Mouse (Mus musculus): ENCODE data around the gene Rpf2. TPM values are rescaled to one million over a fixed set of nuclear protein-coding genes. Genes with fewer than 3 reads are reported as not detected.

Rpf2 gene
- polyA plus RNA-seq, 2 experiments: 16.8 to 39.2 TPM

- Histone ChIP-seq H3K27ac (no peak overlapping the region), H3K9me3 (ENCODE audit: control insufficient read depth, low read length) (no peaks in the 10 kb centered on the region), H3K4me1 (replicated peaks; ENCODE audit: control insufficient read depth in 2 of 2, insufficient read depth in 2 of 2, low read length in 1 of 2) (peaks cover 4 to 20% of the 10 kb centered on the region in 2 experiments; a peak in 3 of 4 replicates), H3K9ac (replicated peaks) (no peak overlapping the region), H3K36me3 (replicated peaks; ENCODE audit: control insufficient read depth, insufficient read depth, low read depth) (no peaks in the 10 kb centered on the region), H3K27me3 (ENCODE audit: control insufficient read depth, insufficient read depth, low read length) (no peaks in the 10 kb centered on the region; the same call in 1 of the 2 replicates), H3K4me3 (ENCODE audit: insufficient read depth in 1 of 2, low read depth in 2 of 2, low read length in 2 of 2) (no peak overlapping the region), H3K4me2 (ENCODE audit: low read depth) (peak overlapping the region; percentile 65)
- ATAC-seq (ENCODE audit: insufficient read depth) (no peak), DNase-seq (ENCODE audit: low read depth in 3 of 3, low spot score in 3 of 3) (no peak)
- no peak for TF ChIP-seq EP300 (IDR thresholded peaks at IDR 0.05; ENCODE audit: low read depth)
- TF ChIP-seq CTCF (IDR thresholded peaks at IDR 0.05; ENCODE audit: low read depth): peak; percentile 50
- 46% methylated on average over 8 of the region's 8 CpGs for WGBS (ENCODE audit: insufficient replicate concordance)
These were observed 56.0 kb downstream of the Rpf2 start for GRCm38 (mm10) chr10:40190871-40191270.

GRCm38 (mm10) chr10:40189689-40190088 is 57.1 kb downstream of the Rpf2 start:
- Histone ChIP-seq H3K4me2 (ENCODE audit: low read depth) (no peak overlapping the region), H3K9ac (replicated peaks) (no peak overlapping the region), H3K27me3 (ENCODE audit: control insufficient read depth, insufficient read depth, low read length) (no peaks in the 10 kb centered on the region; the same call in 1 of the 2 replicates), H3K9me3 (ENCODE audit: control insufficient read depth, low read length) (no peaks in the 10 kb centered on the region), H3K4me1 (replicated peaks; ENCODE audit: control insufficient read depth in 2 of 2, insufficient read depth in 2 of 2, low read length in 1 of 2) (peaks cover 4 to 20% of the 10 kb centered on the region in 2 experiments; a peak in 3 of 4 replicates), H3K27ac (no peak overlapping the region), H3K36me3 (replicated peaks; ENCODE audit: control insufficient read depth, insufficient read depth, low read depth) (no peaks in the 10 kb centered on the region), H3K4me3 (ENCODE audit: insufficient read depth in 1 of 2, low read depth in 2 of 2, low read length in 2 of 2) (no peak overlapping the region)
- DNase-seq (ENCODE audit: low read depth in 3 of 3, low spot score in 3 of 3) (no peak), ATAC-seq (ENCODE audit: insufficient read depth) (no peak)
- WGBS (ENCODE audit: insufficient replicate concordance): 25% methylated on average over 2 of the region's 2 CpGs
- TF ChIP-seq EP300 (IDR thresholded peaks at IDR 0.05; ENCODE audit: low read depth) (no peak), CTCF (IDR thresholded peaks at IDR 0.05; ENCODE audit: low read depth) (no peak)

- Histone ChIP-seq H3K4me3 (ENCODE audit: insufficient read depth in 1 of 2, low read depth in 2 of 2, low read length in 2 of 2) (no peak overlapping the region), H3K4me1 (replicated peaks; ENCODE audit: control insufficient read depth in 2 of 2, insufficient read depth in 2 of 2, low read length in 1 of 2) (peaks cover 4 to 20% of the 10 kb centered on the region in 2 experiments; a peak in 3 of 4 replicates), H3K4me2 (ENCODE audit: low read depth) (no peak overlapping the region), H3K36me3 (replicated peaks; ENCODE audit: control insufficient read depth, insufficient read depth, low read depth) (no peaks in the 10 kb centered on the region), H3K27ac (no peak overlapping the region), H3K27me3 (ENCODE audit: control insufficient read depth, insufficient read depth, low read length) (no peaks in the 10 kb centered on the region; the same call in 1 of the 2 replicates), H3K9ac (replicated peaks) (no peak overlapping the region), H3K9me3 (ENCODE audit: control insufficient read depth, low read length) (no peaks in the 10 kb centered on the region)
- DNase-seq (ENCODE audit: low read depth in 3 of 3, low spot score in 3 of 3): no peak
- WGBS (ENCODE audit: insufficient replicate concordance): 55% methylated on average over 3 of the region's 3 CpGs
- no peak for ATAC-seq (ENCODE audit: insufficient read depth)
- TF ChIP-seq CTCF (IDR thresholded peaks at IDR 0.05; ENCODE audit: low read depth): no peak
- no peak for TF ChIP-seq EP300 (IDR thresholded peaks at IDR 0.05; ENCODE audit: low read depth)
These were observed 58.0 kb downstream of the Rpf2 start for GRCm38 (mm10) chr10:40188831-40189230.

- Histone ChIP-seq H3K36me3 (replicated peaks; ENCODE audit: control insufficient read depth, insufficient read depth, low read depth) (no peaks in the 10 kb centered on the region), H3K4me1 (replicated peaks; ENCODE audit: control insufficient read depth in 2 of 2, insufficient read depth in 2 of 2, low read length in 1 of 2) (peaks cover 0 to 6% of the 10 kb centered on the region in 2 experiments; a peak in 2 of 4 replicates), H3K27ac (no peak overlapping the region), H3K9ac (replicated peaks) (no peak overlapping the region), H3K9me3 (ENCODE audit: control insufficient read depth, low read length) (no peaks in the 10 kb centered on the region), H3K27me3 (ENCODE audit: control insufficient read depth, insufficient read depth, low read length) (no peaks in the 10 kb centered on the region; the same call in 1 of the 2 replicates), H3K4me3 (ENCODE audit: insufficient read depth in 1 of 2, low read depth in 2 of 2, low read length in 2 of 2) (no peak overlapping the region), H3K4me2 (ENCODE audit: low read depth) (no peak overlapping the region)
- TF ChIP-seq CTCF (IDR thresholded peaks at IDR 0.05; ENCODE audit: low read depth) (no peak), EP300 (IDR thresholded peaks at IDR 0.05; ENCODE audit: low read depth) (no peak)
- ATAC-seq (ENCODE audit: insufficient read depth) (no peak), DNase-seq (ENCODE audit: low read depth in 3 of 3, low spot score in 3 of 3) (no peak)
These were observed 60.9 kb downstream of the Rpf2 start for GRCm38 (mm10) chr10:40185956-40186355.

GRCm38 (mm10) chr10:40180011-40180410 is 66.8 kb downstream of the Rpf2 start:
- Histone ChIP-seq H3K4me1 (replicated peaks; ENCODE audit: control insufficient read depth in 2 of 2, insufficient read depth in 2 of 2, low read length in 1 of 2) (no peaks in the 10 kb centered on the region; a peak in 1 of 4 replicates), H3K36me3 (replicated peaks; ENCODE audit: control insufficient read depth, insufficient read depth, low read depth) (no peaks in the 10 kb centered on the region), H3K27ac (no peak overlapping the region), H3K4me2 (ENCODE audit: low read depth) (no peak overlapping the region), H3K4me3 (ENCODE audit: insufficient read depth in 1 of 2, low read depth in 2 of 2, low read length in 2 of 2) (no peak overlapping the region), H3K9ac (replicated peaks) (no peak overlapping the region), H3K27me3 (ENCODE audit: control insufficient read depth, insufficient read depth, low read length) (no peaks in the 10 kb centered on the region), H3K9me3 (ENCODE audit: control insufficient read depth, low read length) (no peaks in the 10 kb centered on the region)
- 70% methylated on average over 2 of the region's 2 CpGs for WGBS (ENCODE audit: insufficient replicate concordance)
- DNase-seq (ENCODE audit: low read depth in 3 of 3, low spot score in 3 of 3) (no peak), ATAC-seq (ENCODE audit: insufficient read depth) (no peak)
- no peak for TF ChIP-seq EP300 (IDR thresholded peaks at IDR 0.05; ENCODE audit: low read depth)
- TF ChIP-seq CTCF (IDR thresholded peaks at IDR 0.05; ENCODE audit: low read depth): no peak

Data from liver, embryonic 14.5 days (tissue).